Mouse (Mus musculus) spleen, adult 10 weeks (tissue): ENCODE results near the gene Ifi47. TPM values are rescaled to one million over a fixed set of nuclear protein-coding genes. Genes with fewer than 3 reads are reported as not detected.

Experiments used
- polyA plus RNA-seq: library from polyadenylated mRNA; stranded (reverse); fragments of 350-450 nt; fragmentation: Illumina TruSeq; extraction: RNeasy Lipid Tissue Mini Kit (QIAGEN cat#74804); gene quantifications from one replicate; pipeline ENCODE4 v1.2.3, GENCODE M21; 2015; ENCODE audit warnings: low replicate concordance; ENCODE audit not compliant: insufficient read depth

Gene Ifi47
- polyA plus RNA-seq: 157 TPM

DNA sequence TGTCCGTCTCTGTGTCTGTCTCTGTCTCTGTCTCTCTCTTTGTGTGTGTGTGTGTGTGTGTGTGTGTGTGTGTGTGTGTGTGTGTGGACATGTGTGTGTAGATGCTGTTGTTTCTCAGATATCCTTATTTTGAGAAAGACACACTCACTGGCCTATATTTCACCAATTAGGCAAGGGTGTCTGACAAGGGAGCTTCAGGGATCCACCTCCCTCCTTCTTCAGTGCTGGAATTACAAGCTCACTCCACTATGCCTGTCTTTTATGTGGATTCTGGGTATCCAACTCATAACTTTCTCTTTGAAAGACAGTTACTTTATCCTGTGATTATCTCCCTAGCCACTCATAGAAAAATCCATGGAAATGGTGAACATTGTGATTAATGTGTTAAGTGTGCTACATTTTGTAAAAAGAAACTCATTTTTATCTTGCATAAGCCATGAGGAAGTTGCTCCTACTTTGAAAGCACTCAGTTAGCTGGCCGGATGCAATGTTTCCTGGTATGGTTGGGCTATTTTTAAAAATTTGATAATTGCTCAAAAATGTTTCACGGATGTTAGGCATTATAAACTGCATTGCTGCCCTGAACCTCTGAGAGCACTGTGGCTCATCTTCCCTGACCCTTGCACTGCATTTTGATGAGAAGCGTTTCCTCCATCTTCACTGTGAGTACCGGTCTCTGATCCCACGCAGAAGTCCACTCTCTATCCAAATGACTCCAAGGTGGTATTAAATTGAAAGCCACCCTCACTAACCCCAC, at the start of gene Ifi47:
TSS of gene Ifi47 (plus strand) at position 587 of the 757 bp plus-strand sequence.

DNA sequence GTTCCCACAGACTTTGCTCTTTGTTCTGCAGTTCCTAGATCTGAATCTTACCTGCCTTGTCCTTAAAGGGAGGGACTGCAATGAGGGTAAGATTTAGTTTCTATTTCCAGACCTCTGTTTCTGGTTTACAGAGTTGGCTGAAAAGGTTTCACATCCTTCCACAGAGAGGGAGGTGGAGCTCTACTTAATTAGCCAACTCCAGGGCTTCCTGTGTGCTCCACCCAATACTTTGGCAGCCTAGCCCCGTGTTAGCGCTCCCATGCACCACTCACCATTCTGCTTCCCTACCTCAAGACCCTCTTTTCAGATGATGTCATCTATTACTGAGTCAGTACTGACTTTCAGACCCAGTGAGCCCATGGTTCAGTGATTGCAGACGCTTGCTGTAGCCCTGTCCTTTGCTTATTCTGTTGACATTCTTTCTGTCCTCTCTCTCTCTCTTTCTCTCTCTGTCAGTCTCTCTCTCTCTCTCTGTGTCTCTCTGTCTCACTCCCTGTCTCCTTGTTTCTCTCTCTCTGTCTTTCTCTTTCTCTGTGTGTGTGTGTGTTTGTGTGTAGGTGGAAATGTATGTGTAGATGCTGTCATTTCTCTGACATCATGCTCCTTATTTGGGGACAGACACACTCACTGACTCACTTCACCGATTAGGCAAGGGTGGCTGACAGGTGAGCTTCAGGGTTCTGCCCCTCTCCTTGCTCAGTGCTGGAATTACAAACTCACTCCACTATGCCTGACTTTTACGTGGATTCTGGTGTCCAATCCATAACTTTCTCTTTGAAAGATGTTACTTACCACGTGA, 25.1 kb upstream of the Ifi47 start, which contains the start of gene 9930111J21Rik2:
TSS of gene 9930111J21Rik2 (minus strand) at position 150 of the 799 bp plus-strand sequence.

DNA sequence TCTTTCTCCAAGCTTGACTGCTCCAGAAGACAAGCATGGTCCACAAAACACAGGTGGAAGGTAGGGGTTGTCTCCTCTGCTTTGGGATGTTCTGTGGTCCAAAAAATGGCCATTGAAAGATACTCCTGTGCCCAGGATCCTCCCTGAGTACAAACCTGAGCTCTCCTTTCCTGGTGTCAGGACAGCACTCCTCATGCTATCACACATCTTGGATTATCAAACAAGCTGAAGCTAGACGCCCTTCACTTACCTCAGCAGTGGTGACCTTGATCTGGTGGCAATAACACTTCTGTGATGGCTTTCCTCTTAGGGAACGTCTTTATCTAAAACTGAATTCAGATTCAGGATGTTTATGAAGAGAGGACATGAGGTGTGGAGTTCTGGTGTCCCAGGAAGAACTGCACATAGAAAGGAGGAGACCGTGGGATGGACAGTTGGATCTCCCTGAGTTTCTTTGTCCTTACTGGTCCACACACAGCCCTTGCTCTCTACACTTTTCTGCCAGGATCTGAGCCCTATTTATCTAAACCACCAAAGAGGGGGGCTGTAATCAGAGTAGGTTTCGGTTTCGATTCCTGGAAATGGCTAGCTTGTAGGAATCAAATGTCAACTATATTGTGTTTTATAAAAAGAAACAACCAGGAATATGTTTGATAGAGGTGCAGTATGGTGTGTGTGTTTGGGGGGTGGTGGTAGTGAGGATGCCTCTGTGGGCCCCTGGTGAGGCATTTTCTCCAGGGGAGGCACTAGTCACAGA, 12.5 kb upstream of the Ifi47 start, which contains the start of gene Tgtp2:
TSS of gene Tgtp2 (minus strand) at position 494 of the 757 bp plus-strand sequence.

DNA sequence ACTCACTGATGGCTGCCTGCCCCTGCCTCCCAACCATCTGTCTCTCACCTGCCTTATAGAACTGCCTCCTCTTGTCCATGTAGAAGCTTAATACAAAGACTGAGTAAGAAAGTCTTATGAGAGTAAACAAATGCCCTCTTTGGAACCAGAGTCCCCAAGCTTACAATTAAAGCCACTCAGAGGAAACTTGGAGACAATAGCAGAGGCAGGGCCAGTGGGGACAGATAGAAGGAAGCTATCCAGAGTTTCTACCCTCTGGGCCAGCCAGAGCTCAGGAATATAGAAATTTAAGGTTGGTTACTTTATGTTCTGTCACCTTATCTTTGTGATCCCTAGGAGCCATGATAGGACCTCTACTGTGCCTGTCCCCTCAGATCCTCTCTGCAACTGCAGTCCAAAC, 38.4 kb downstream of the Ifi47 start, which contains the start of gene Olfr1396:
TSS of gene Olfr1396 (minus strand) at position 101 of the 400 bp plus-strand sequence.

DNA sequence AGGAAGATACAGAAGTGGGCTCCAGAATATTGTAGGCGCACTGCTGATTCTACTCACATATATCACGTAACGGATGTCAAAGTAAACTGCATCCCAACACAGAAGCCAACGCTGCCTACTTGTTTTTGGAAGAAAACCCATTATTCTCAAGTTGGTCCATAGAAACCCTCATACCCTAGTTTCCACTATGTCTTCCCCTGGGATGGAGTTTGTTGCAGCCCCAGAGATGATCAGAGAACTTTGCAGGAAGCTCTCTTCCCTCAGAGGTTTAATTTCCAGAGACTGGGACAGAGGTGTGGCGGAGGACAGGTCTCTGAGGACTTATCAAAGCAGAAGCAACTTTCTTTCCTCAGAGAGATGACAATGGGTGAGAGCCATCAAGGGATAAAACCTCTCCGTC, 65.6 kb downstream of the Ifi47 start, which contains the start of gene Olfr1395:
TSS of gene Olfr1395 (plus strand) at position 301 of the 400 bp plus-strand sequence.

Other genes starting within 250 kb of the Ifi47 start
- 4.8 TPM for gene Gm12184, start 249.9 kb upstream of the Ifi47 start, polyA plus RNA-seq
- gene Irgm1, start 204.9 kb upstream of the Ifi47 start, polyA plus RNA-seq: 119 TPM
- 7.3 TPM for gene Gm5431, start 174.4 kb upstream of the Ifi47 start, polyA plus RNA-seq
- 66.3 TPM for gene Psme2b, start 130.4 kb upstream of the Ifi47 start, polyA plus RNA-seq
- 1.4 TPM for gene Olfr56, start 97.7 kb upstream of the Ifi47 start, polyA plus RNA-seq
- 82.8 TPM for gene 9930111J21Rik1, start 97.2 kb upstream of the Ifi47 start, polyA plus RNA-seq
- 5.8 TPM for gene Gm12185, start 84.4 kb upstream of the Ifi47 start, polyA plus RNA-seq
- 38.6 TPM for gene Tgtp1, start 82.4 kb upstream of the Ifi47 start, polyA plus RNA-seq
- 201 TPM for gene 9930111J21Rik2, start 25.3 kb upstream of the Ifi47 start, polyA plus RNA-seq
- gene Tgtp2, start 12.4 kb upstream of the Ifi47 start, polyA plus RNA-seq: 120 TPM
- 0.17 TPM for gene Olfr1396, start 38.3 kb downstream of the Ifi47 start, polyA plus RNA-seq
- not detected for gene Olfr1395, start 65.7 kb downstream of the Ifi47 start, polyA plus RNA-seq
- gene Olfr1394, start 77.8 kb downstream of the Ifi47 start, polyA plus RNA-seq: not detected
- 7.4 TPM for gene Btnl9, start 110.6 kb downstream of the Ifi47 start, polyA plus RNA-seq
- gene Zfp62, start 126.7 kb downstream of the Ifi47 start, polyA plus RNA-seq: 103 TPM
- gene Mgat1, start 167.6 kb downstream of the Ifi47 start, polyA plus RNA-seq: 120 TPM
- gene Olfr1393, start 201.7 kb downstream of the Ifi47 start, polyA plus RNA-seq: 0.17 TPM
- gene Olfr1392, start 208.7 kb downstream of the Ifi47 start, polyA plus RNA-seq: 0.17 TPM
- not detected for gene Olfr10, start 228.2 kb downstream of the Ifi47 start, polyA plus RNA-seq
- not detected for gene Olfr1391, start 246.2 kb downstream of the Ifi47 start, polyA plus RNA-seq